Mouse (Mus musculus): ENCODE measurements around the gene Trmt5.

DNA sequence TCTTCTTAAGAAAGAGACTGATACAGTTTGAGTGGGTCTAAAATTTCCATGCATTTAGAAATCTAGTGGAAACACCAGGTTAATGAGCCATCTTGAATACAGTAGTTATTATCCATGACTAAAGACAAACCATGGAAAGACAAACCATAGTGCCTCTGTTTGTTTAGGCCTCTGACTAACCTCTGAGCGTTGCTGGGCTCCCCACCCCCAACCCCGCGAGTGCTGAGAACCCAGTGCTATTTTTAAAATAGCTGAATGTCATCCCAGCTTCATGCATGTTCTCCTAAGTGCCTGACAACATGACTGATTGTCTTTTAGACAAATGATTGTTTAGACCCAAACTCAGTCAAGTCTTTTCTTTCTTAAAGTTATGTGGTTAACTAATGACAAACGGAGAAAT lies 39.1 kb upstream of the Trmt5 start:
- no peak for TF ChIP-seq POLR2A (IDR thresholded peaks at IDR 0.05; ENCODE audit: insufficient read depth, low read depth, low read length)
- TF ChIP-seq CTCF (IDR thresholded peaks at IDR 0.05; ENCODE audit: insufficient read depth, low read depth, low read length), result no peak

Data from olfactory bulb, adult 2 months (tissue).